Mouse (Mus musculus) CH12.LX (cell line): ENCODE data around the gene Zfp511. TPM values are rescaled to one million over a fixed set of nuclear protein-coding genes. Genes with fewer than 3 reads are reported as not detected.

Experiments
- DNase-seq: peaks from one replicate; pipeline ENCODE4 v3.0.0-alpha.2; 2013; ENCODE audit errors: extremely low read depth
- H3K27ac ChIP-seq: 2 replicates; pipeline ENCODE4 v1.5.1; 2012; ENCODE audit warnings: low read depth, mild to moderate bottlenecking, control low read depth, moderate library complexity; ENCODE audit not compliant: insufficient read depth
- H3K27me3 ChIP-seq: replicated peaks from 2 replicates; pipeline ENCODE3; 2012; ENCODE audit warnings: inconsistent platforms
- H3K36me3 ChIP-seq, 2 experiments: replicated peaks in 1 of 2; 2 replicates each; pipeline versions ENCODE3 to v1.6.1; 2012; ENCODE audit warnings: inconsistent platforms in 1 of 2, low read length in 1 of 2, mild to moderate bottlenecking in 1 of 2, mixed read lengths in 1 of 2, moderate library complexity in 1 of 2; ENCODE audit not compliant: control insufficient read depth in 1 of 2, insufficient read depth in 1 of 2
- H3K4me1 ChIP-seq, 2 experiments: 2 replicates each; pipeline ENCODE4 v1.6.1; 2012; ENCODE audit warnings: inconsistent platforms in 1 of 2, moderate library complexity in 1 of 2; ENCODE audit not compliant: insufficient read depth in 2 of 2, control insufficient read depth in 1 of 2
- H3K4me2 ChIP-seq: 2 replicates; pipeline ENCODE4 v1.6.1; 2012; ENCODE audit warnings: low read depth, mild to moderate bottlenecking, control low read depth; ENCODE audit not compliant: poor library complexity, insufficient read depth, severe bottlenecking
- H3K4me3 ChIP-seq, 3 experiments: fragments of 150-350 bp in 1 of 3; sonication (generic) in 1 of 3; replicated peaks in 1 of 3; 2 replicates each; pipeline versions ENCODE3 to v1.5.1; 2011 to 2012; ENCODE audit warnings: low read depth in 2 of 3, low read length in 2 of 3, mild to moderate bottlenecking in 2 of 3, moderate library complexity in 2 of 3, control low read depth in 1 of 3, improper control_type of control experiment in 1 of 3, inconsistent platforms in 1 of 3, mixed read lengths in 1 of 3; ENCODE audit not compliant: poor library complexity in 1 of 3
- H3K79me2 ChIP-seq: replicated peaks from 2 replicates; pipeline ENCODE4 v1.6.1; 2012; ENCODE audit warnings: mild to moderate bottlenecking, moderate library complexity; ENCODE audit not compliant: control insufficient read depth, poor library complexity, insufficient read depth, severe bottlenecking; ENCODE audit errors: extremely low read depth
- H3K9ac ChIP-seq: 2 replicates; pipeline ENCODE4 v1.6.1; 2012; ENCODE audit warnings: low read depth, mild to moderate bottlenecking, control low read depth, moderate library complexity; ENCODE audit not compliant: insufficient read depth
- H3K9me3 ChIP-seq: replicated peaks from 2 replicates; pipeline ENCODE3; 2012; ENCODE audit warnings: low read length, inconsistent platforms, mixed read lengths
- CHD2 ChIP-seq: IDR thresholded peaks from 2 replicates; pipeline ENCODE4 v1.6.1; 2011; ENCODE audit warnings: low read length, improper control_type of control experiment
- E2F4 ChIP-seq: IDR thresholded peaks from 2 replicates; pipeline ENCODE4 v1.6.1; 2011; ENCODE audit warnings: low read depth, low read length, improper control_type of control experiment; ENCODE audit not compliant: insufficient replicate concordance
- ELF1 ChIP-seq: IDR thresholded peaks from 2 replicates; pipeline ENCODE4 v1.6.1; 2014; ENCODE audit warnings: low read depth, mild to moderate bottlenecking, inconsistent platforms, low read length, improper control_type of control experiment
- EP300 ChIP-seq: IDR thresholded peaks from 2 replicates; pipeline ENCODE4 v1.6.1; 2011; ENCODE audit warnings: low read length, improper control_type of control experiment
- ETS1 ChIP-seq: conservative IDR thresholded peaks from 2 replicates; pipeline ENCODE4 v1.6.1; 2012; ENCODE audit warnings: low read depth, mild to moderate bottlenecking, inconsistent platforms, low read length, improper control_type of control experiment, moderate library complexity
- JUND ChIP-seq: conservative IDR thresholded peaks from 2 replicates; pipeline ENCODE4 v1.6.1; 2011; ENCODE audit warnings: low read depth, low read length, improper control_type of control experiment
- MEF2A ChIP-seq: IDR thresholded peaks from 2 replicates; pipeline ENCODE4 v1.6.1; 2014; ENCODE audit warnings: low read depth, mild to moderate bottlenecking, inconsistent platforms, low read length, improper control_type of control experiment, borderline replicate concordance
- MXI1 ChIP-seq: IDR thresholded peaks from 2 replicates; pipeline ENCODE4 v1.6.1; 2011; ENCODE audit warnings: mild to moderate bottlenecking, low read depth, low read length, improper control_type of control experiment
- NELFE ChIP-seq: IDR thresholded peaks from 2 replicates; pipeline ENCODE4 v1.6.1; 2011; ENCODE audit warnings: low read depth, low read length, improper control_type of control experiment
- NRF1 ChIP-seq: IDR thresholded peaks from 2 replicates; pipeline ENCODE4 v1.6.1; 2014; ENCODE audit warnings: low read depth, mild to moderate bottlenecking, inconsistent platforms, low read length, improper control_type of control experiment, moderate library complexity
- POLR2A ChIP-seq: IDR thresholded peaks from 2 replicates; pipeline ENCODE4 v1.6.1; 2011; ENCODE audit warnings: low read depth, mild to moderate bottlenecking, improper control_type of control experiment, low read length
- RAD21 ChIP-seq: IDR thresholded peaks from 2 replicates; pipeline ENCODE4 v1.6.1; 2011; ENCODE audit warnings: low read depth, mild to moderate bottlenecking, low read length, improper control_type of control experiment, moderate library complexity
- SIN3A ChIP-seq: IDR thresholded peaks from 2 replicates; pipeline ENCODE4 v1.6.1; 2012; ENCODE audit warnings: low read length, improper control_type of control experiment, inconsistent platforms
- SMC3 ChIP-seq: IDR thresholded peaks from 2 replicates; pipeline ENCODE4 v1.6.1; 2011; ENCODE audit warnings: low read depth, low read length, improper control_type of control experiment
- TCF12 ChIP-seq: IDR thresholded peaks from 2 replicates; pipeline ENCODE4 v1.6.1; 2014; ENCODE audit warnings: low read depth, mild to moderate bottlenecking, inconsistent platforms, low read length, improper control_type of control experiment
- USF2 ChIP-seq: conservative IDR thresholded peaks from 2 replicates; pipeline ENCODE4 v1.6.1; 2011; ENCODE audit warnings: low read depth, low read length, improper control_type of control experiment
- ZMIZ1 ChIP-seq: IDR thresholded peaks from 2 replicates; pipeline ENCODE4 v1.6.1; 2012; ENCODE audit warnings: low read depth, mild to moderate bottlenecking, inconsistent platforms, low read length, improper control_type of control experiment
- dilution Hi-C: fragments of 300-500 bp; cut with MboI; formaldehyde crosslinking; loops from 2 replicates; pipeline ENCODE4 v1.14.3; 2020; ENCODE audit warnings: low sequenced_read_pairs; ENCODE audit not compliant: extremely low pct_unique_long_range_greater_than_20kb, extremely low pct_ligation_motif_present
- in situ Hi-C: fragments of 300-500 bp; cut with MboI; formaldehyde crosslinking; loops from 3 replicates; pipeline ENCODE4 v1.14.3; 2019; ENCODE audit warnings: low sequenced_read_pairs, low pct_ligation_motif_present, low pct_unique_long_range_greater_than_20kb, mixed read lengths
- polyA plus RNA-seq: library from polyadenylated mRNA; unstranded; fragments of >175 nt; gene quantifications from 2 replicates; pipeline ENCODE4 v1.2.1, GENCODE M21; 2012; ENCODE audit warnings: low read depth; ENCODE audit not compliant: insufficient read length
- total RNA-seq, 2 experiments: library from RNA; depleted of rRNA; stranded (reverse); fragments of 300-350 nt in 1 of 2; fragments of >200 nt in 1 of 2; gene quantifications; 2 replicates each; pipeline ENCODE4 v1.2.3; 2012 to 2014

Gene Zfp511
- total and polyA plus RNA-seq, 3 experiments: 41.4 to 52.2 (median 44.6) TPM

DNA sequence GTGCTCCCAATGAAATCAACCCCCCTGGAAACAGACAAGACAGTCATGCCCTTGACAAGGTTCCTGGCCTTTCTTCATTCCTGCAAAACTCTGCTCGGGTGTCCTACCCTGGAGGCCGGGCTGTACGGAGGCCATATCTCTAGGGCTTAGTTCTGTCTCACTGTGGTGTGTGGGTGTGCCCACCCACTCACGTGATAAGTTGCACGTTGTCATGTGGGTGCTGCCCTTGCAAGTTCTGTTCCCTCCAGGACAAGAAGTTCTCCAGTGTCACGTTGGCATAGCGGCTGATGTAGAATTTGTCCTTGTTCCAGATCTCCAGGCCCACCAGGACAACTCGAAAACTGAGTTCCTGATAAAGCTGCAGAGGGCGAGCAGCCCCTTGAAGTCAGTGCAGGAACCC, 47.9 kb upstream of the Zfp511 start:
- H3K9me3 ChIP-seq: no peaks in the 10 kb centered on the region
- H3K79me2 ChIP-seq: peaks cover 26% of the 10 kb centered on the region
- peaks cover 13 to 60% of the 10 kb centered on the region in 2 experiments for H3K4me1 ChIP-seq
- no peak overlapping the region for H3K27ac ChIP-seq
- dilution Hi-C loops (no loop called here), in situ Hi-C loops (no loop called here)
- no peak overlapping the region for H3K4me2 ChIP-seq
- TF ChIP-seq E2F4 (no peak), CHD2 (no peak), ETS1 (no peak), EP300 (no peak)
- no peak for DNase-seq
- H3K27me3 ChIP-seq: no peaks in the 10 kb centered on the region
- peaks cover 66 to 74% of the 10 kb centered on the region in 2 experiments for H3K36me3 ChIP-seq
- no peak overlapping the region for H3K9ac ChIP-seq
- no peak overlapping the region for H3K4me3 ChIP-seq

DNA sequence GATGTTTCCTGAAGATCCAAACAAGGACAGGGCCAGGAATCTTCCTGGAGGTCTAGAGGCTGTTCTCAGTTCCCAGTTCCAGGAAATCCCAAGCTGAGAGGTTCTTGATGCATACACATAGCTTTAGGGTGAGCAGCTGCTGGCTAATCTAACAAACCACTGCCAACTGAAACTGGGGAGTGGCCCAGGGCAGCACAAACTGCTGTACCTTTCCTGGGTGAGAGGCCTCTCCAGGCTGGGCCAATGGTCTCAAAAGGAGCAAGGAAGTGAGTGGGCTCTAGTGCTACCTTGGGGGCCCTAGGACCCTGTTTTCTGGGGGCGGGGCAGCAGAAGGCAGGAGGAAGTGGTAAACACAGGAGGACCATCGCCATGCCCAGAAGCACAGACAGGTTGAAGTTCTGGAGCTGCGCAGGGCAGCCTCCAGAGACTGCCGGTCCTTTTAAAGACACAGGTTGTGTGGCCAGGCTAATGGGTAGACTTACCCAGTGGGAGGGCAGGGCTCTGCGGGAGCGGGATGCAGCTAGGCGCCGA, 45.3 kb upstream of the Zfp511 start:
- DNase-seq: peak; percentile 32
- in situ Hi-C loops: loop anchor here (5.0 to 10.0 kb wide), 2 partner anchors 79 to 144 kb away; partner anchors contain the start of gene Mtg1
- Histone ChIP-seq H3K27me3 (no peaks in the 10 kb centered on the region), H3K36me3 (peaks cover 44 to 60% of the 10 kb centered on the region in 2 experiments), H3K4me3 (peak overlapping the region; percentile 68 to 79 (median 68)), H3K9me3 (no peaks in the 10 kb centered on the region), H3K9ac (peak overlapping the region; percentile 72), H3K4me2 (peak overlapping the region; percentile 69), H3K4me1 (peaks cover 25 to 67% of the 10 kb centered on the region in 2 experiments), H3K27ac (peak overlapping the region; percentile 63; the same call in 1 of the 2 replicates), H3K79me2 (peaks cover 26% of the 10 kb centered on the region)
- 0 out of 2 replicates have a peak, but pooled peaks have one; percentile 29 for TF ChIP-seq POLR2A
- TF ChIP-seq MEF2A: no peak
- no peak for TF ChIP-seq RAD21
- TF ChIP-seq SMC3: no peak
- TF ChIP-seq EP300: no peak
- TF ChIP-seq ELF1: peak; percentile 53; the same call in 1 of the 2 replicates
- TF ChIP-seq SIN3A: peak; percentile 52; the same call in 1 of the 2 replicates
- TF ChIP-seq USF2: no peak
- TF ChIP-seq JUND: no peak
- TF ChIP-seq ZMIZ1: 0 out of 2 replicates have a peak, but pooled peaks have one; percentile 20
- no peak for TF ChIP-seq TCF12
- TF ChIP-seq E2F4: no peak
- TF ChIP-seq NELFE: no peak
- peak; percentile 46; the same call in 1 of the 2 replicates for TF ChIP-seq MXI1
- TF ChIP-seq NRF1: peak; percentile 50; the same call in 1 of the 2 replicates
- dilution Hi-C loops: no loop called here
